Mouse (Mus musculus): Measurements from ENCODE around the gene Pigu.

DNA sequence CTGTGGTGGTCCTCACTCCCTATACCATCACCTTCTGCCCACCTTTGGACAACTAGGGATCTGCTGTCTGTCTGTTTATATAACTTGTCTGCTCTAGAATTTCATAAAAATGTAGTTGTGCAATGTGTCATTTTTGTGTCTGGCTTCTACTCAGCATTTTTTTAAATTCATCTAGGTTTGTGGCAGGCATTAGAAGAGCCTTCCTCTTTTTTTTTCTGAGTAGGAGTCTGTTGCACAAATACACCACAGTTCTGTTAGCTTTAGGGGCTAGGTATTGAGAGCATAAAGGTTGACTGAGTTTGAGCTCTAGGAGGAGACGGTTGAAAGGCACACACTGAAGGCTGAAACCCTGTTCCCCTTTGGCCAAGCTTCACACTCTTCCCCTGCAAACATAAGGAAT is 16.1 kb upstream of the Pigu start:
- no peak for TF ChIP-seq CTCF (IDR thresholded peaks at IDR 0.05; ENCODE audit: extremely low read depth, insufficient read depth, low read length)
- no peak for TF ChIP-seq POLR2A (IDR thresholded peaks at IDR 0.05; ENCODE audit: extremely low read depth, insufficient read depth, low read length)
